Mouse (Mus musculus) intestine, embryonic 14.5 days (tissue): Measurements from ENCODE around the gene Igf1. TPM values are rescaled to one million over a fixed set of nuclear protein-coding genes. Genes with fewer than 3 reads are reported as not detected.
A peak's percentile ranks its signal among the peaks of the same experiment; 100 is the strongest.

Experiments used
- ATAC-seq: fragments of 200-750 bp; cut with Nextera tagmentation; replicated peaks from 2 replicates; pipeline ENCODE4 v1.8.0; 2017; ENCODE audit warnings: low read depth, moderate number of reproducible peaks, moderate TSS enrichment, moderate library complexity; ENCODE audit not compliant: low FRiP score, low TSS enrichment
- DNase-seq: peaks from one replicate; pipeline ENCODE4 v3.0.0-alpha.2; 2018; ENCODE audit warnings: low spot score
- H3K27ac ChIP-seq: fragments of 300-500 bp; sonication (generic); 2 replicates; pipeline ENCODE4 v1.5.1; 2014; ENCODE audit warnings: low read depth, mild to moderate bottlenecking, control low read depth
- H3K27me3 ChIP-seq: fragments of 300-500 bp; sonication (generic); replicated peaks from 2 replicates; pipeline ENCODE4 v1.6.1; 2014; ENCODE audit warnings: low read length, control low read depth; ENCODE audit not compliant: control insufficient read depth, insufficient read depth
- H3K36me3 ChIP-seq: fragments of 300-500 bp; sonication (generic); 2 replicates; pipeline ENCODE4 v1.6.1; 2014; ENCODE audit warnings: low read length, control low read depth; ENCODE audit not compliant: control insufficient read depth, insufficient read depth
- H3K4me1 ChIP-seq: fragments of 300-500 bp; sonication (generic); replicated peaks from 2 replicates; pipeline ENCODE4 v1.6.1; 2014; ENCODE audit warnings: low read length, control low read depth, mixed read lengths; ENCODE audit not compliant: control insufficient read depth, insufficient read depth
- H3K4me2 ChIP-seq: fragments of 300-500 bp; sonication (generic); 2 replicates; pipeline ENCODE4 v1.6.1; 2014; ENCODE audit warnings: low read length
- H3K4me3 ChIP-seq: fragments of 300-500 bp; sonication (generic); 2 replicates; pipeline ENCODE4 v1.5.1; 2014; ENCODE audit warnings: low read depth, low read length, control low read depth, mixed read lengths
- H3K9ac ChIP-seq: fragments of 300-500 bp; sonication (generic); 2 replicates; pipeline ENCODE4 v1.6.1; 2014; ENCODE audit warnings: mild to moderate bottlenecking, low read length
- H3K9me3 ChIP-seq: fragments of 300-500 bp; sonication (generic); 2 replicates; pipeline ENCODE4 v1.6.1; 2016; ENCODE audit warnings: low read length, control low read depth; ENCODE audit not compliant: control insufficient read depth
- WGBS: fragments of 180-500 bp; shearing (Covaris S2); extraction: QIAGEN DNeasy Blood & Tissue Kit; methylation state at CpG from one replicate; pipeline ENCODE4 v1.1.7; 2014; 5-methylcytosine and 5-hydroxymethylcytosine counted together
- polyA plus RNA-seq: library from polyadenylated mRNA; unstranded; fragments of >200 nt; fragmentation: Nextera tagmentation; extraction: Ambion mirVana; gene quantifications from 2 replicates; pipeline ENCODE4 v1.2.1, GENCODE M21; 2014

Igf1 gene
- polyA plus RNA-seq, 1 experiment from 2014 or later = 49.9 TPM

DNA sequence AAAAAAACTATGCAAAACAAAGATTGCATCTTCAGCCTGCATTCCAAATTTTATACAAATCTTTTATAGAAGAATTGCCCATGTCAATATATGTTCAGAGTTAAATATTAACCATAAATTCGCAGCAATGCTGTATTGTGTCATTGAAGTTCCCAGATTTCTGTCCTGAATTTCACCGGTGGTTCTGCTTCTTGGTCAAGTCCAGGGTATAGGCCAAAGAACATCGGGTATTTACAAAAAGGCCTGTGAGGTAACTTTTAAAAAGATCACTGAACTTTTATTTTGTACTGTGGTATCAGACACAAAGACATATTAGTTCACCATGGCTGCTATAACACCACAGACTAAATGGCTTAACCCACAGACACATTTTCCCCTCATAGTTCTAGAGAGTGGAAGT lies 57.7 kb downstream of the Igf1 start:
- no peaks in the 10 kb centered on the region for H3K9me3 ChIP-seq
- no peak overlapping the region for H3K27ac ChIP-seq
- no peaks in the 10 kb centered on the region for H3K27me3 ChIP-seq
- H3K9ac ChIP-seq = no peak overlapping the region
- no peak for DNase-seq
- no peaks in the 10 kb centered on the region for H3K36me3 ChIP-seq
- WGBS = 72% methylated on average over 3 of the region's 3 CpGs
- no peak overlapping the region for H3K4me3 ChIP-seq
- no peak for ATAC-seq
- no peaks in the 10 kb centered on the region for H3K4me1 ChIP-seq
- H3K4me2 ChIP-seq = no peak overlapping the region

GRCm38 (mm10) chr10:87922263-87922662 lies 64.2 kb downstream of the Igf1 start:
- 94% methylated on average over 3 of the region's 3 CpGs for WGBS

DNA sequence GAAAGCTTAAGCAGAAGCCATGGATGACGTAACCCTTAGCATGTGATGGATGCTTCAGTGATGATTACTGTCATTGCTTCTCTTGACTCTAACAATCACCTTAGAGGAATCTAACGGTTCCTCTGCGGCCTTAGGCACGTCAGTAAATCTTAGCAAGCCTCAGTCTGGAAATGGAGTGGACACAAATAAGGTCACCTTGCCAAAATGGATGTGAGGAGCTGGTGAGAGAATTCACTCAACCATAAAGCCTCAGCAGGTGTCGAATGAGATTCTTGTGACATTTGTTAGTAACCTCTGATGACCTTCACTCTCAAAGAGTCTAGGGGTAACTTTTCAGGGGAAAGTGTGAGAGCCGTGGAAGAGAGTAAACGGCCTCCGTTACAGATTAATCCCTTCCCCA lies 68.5 kb downstream of the Igf1 start:
- peaks cover 4% of the 10 kb centered on the region; the same call in 1 of the 2 replicates for H3K4me1 ChIP-seq
- no peaks in the 10 kb centered on the region for H3K27me3 ChIP-seq
- no peaks in the 10 kb centered on the region for H3K9me3 ChIP-seq
- DNase-seq = no peak
- no peak overlapping the region for H3K4me2 ChIP-seq
- H3K36me3 ChIP-seq = no peaks in the 10 kb centered on the region
- H3K4me3 ChIP-seq = no peak overlapping the region
- H3K9ac ChIP-seq = no peak overlapping the region
- 61% methylated on average over 8 of the region's 8 CpGs for WGBS
- no peak overlapping the region for H3K27ac ChIP-seq
- ATAC-seq = no peak

More at GRCm38 (mm10) chr10:87922263-87922662, 64.2 kb downstream of the Igf1 start:
- DNase-seq (no peak), ATAC-seq (no peak)
- no peak overlapping the region for H3K4me2 ChIP-seq
- no peaks in the 10 kb centered on the region for H3K9me3 ChIP-seq
- no peaks in the 10 kb centered on the region for H3K27me3 ChIP-seq
- H3K4me3 ChIP-seq = no peak overlapping the region
- no peak overlapping the region for H3K27ac ChIP-seq
- no peaks in the 10 kb centered on the region for H3K36me3 ChIP-seq
- no peak overlapping the region for H3K9ac ChIP-seq
- peaks cover 4% of the 10 kb centered on the region; the same call in 1 of the 2 replicates for H3K4me1 ChIP-seq

DNA sequence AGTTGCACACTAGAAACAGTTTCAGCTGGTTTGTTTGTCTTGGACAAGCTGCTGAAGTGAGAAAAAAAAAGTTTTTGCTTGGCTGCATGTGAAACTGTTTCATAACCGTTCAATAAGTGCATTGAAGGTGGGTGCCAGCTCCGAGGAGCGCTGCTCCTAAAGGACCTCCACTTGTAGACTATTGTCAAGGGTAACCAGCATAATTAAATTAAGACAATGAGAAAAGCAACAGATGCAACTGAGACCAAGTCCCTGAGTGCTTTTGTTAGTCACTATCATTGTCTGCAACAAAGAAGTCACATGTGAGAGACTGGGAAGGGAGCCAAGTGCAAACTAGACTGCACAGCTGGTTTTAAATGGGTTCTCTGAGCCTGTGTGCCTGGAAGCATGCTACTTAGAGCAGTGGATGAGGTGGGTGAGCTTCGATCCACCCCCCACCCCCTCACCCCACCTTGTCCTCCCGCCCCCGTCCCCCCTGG lies 69.1 kb downstream of the Igf1 start:
- H3K4me1 ChIP-seq = peaks cover 4% of the 10 kb centered on the region; the same call in 1 of the 2 replicates
- H3K27ac ChIP-seq = no peak overlapping the region; the same call in 1 of the 2 replicates
- DNase-seq (peak; percentile 50), ATAC-seq (no peak)
- H3K36me3 ChIP-seq = no peaks in the 10 kb centered on the region
- no peak overlapping the region for H3K9ac ChIP-seq
- H3K4me2 ChIP-seq = no peak overlapping the region
- H3K4me3 ChIP-seq = no peak overlapping the region
- H3K27me3 ChIP-seq = no peaks in the 10 kb centered on the region
- no peaks in the 10 kb centered on the region for H3K9me3 ChIP-seq
- 60% methylated on average over 6 of the region's 6 CpGs for whole genome bisulfite sequencing

GRCm38 (mm10) chr10:87948192-87948591 lies 90.1 kb downstream of the Igf1 start:
- Histone ChIP-seq H3K4me3 (no peak overlapping the region), H3K27ac (no peak overlapping the region), H3K4me1 (no peaks in the 10 kb centered on the region), H3K27me3 (no peaks in the 10 kb centered on the region), H3K36me3 (no peaks in the 10 kb centered on the region), H3K9me3 (no peaks in the 10 kb centered on the region), H3K4me2 (no peak overlapping the region), H3K9ac (no peak overlapping the region)
- ATAC-seq (no peak), DNase-seq (no peak)
- 92% methylated on average over 4 of the region's 4 CpGs for WGBS

DNA sequence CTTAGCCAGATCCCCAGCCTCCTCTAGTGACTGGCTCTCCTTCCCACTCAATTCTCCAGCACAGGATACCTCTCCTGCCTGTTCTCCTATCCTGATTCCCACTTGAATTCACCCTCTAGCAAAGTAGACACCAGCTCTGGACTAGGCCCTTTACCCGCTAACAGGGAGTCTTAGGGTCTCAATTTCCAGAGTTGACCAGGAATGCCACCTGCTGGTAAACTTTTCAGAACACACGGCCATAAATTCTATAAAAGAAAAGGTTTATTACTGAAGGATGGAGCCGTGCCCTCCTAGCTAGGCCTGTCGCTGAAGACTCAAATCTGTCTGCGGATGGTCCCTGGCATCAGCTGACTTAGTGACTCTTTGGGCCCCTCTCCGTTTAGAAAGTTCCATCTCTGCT lies 113.5 kb downstream of the Igf1 start:
- WGBS = 51% methylated on average over 6 of the region's 6 CpGs

GRCm38 (mm10) chr10:87973911-87974631 lies 116.0 kb downstream of the Igf1 start:
- no peaks in the 10 kb centered on the region for H3K27me3 ChIP-seq
- no peaks in the 10 kb centered on the region for H3K36me3 ChIP-seq
- no peaks in the 10 kb centered on the region for H3K4me1 ChIP-seq
- H3K9me3 ChIP-seq = no peaks in the 10 kb centered on the region
- no peak overlapping the region for H3K9ac ChIP-seq
- H3K27ac ChIP-seq = no peak overlapping the region
- DNase-seq = no peak
- 64% methylated on average over 4 of the region's 4 CpGs for WGBS
- ATAC-seq = no peak
- H3K4me3 ChIP-seq = no peak overlapping the region
- no peak overlapping the region for H3K4me2 ChIP-seq

More for the DNA sequence above, 113.5 kb downstream of the Igf1 start:
- Histone ChIP-seq H3K4me3 (no peak overlapping the region), H3K27ac (no peak overlapping the region), H3K9ac (no peak overlapping the region), H3K36me3 (no peaks in the 10 kb centered on the region), H3K4me2 (no peak overlapping the region), H3K27me3 (no peaks in the 10 kb centered on the region), H3K4me1 (no peaks in the 10 kb centered on the region), H3K9me3 (no peaks in the 10 kb centered on the region)
- ATAC-seq = no peak
- DNase-seq = no peak

DNA sequence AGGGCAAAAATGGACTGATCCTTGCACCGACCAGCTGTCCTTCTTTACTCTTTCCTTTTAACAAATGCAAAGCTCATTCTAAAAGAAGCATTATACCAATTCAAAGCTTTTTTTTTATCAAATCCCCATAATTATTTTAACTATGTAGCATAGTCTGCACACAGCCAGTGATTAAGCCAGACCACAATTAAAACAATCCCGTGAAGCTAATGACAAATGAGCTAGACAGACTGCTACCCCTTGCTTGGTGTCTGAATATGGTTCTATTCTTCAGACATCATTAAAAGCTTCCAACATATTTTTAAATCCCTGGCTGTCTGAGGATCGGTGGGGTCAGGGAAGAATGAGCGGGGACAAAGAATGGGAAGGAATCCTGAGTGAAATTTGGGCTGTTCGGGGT lies 127.3 kb downstream of the Igf1 start:
- no peak for ATAC-seq
- 89% methylated on average over 5 of the region's 5 CpGs for WGBS

GRCm38 (mm10) chr10:87986201-87986600 lies 128.1 kb downstream of the Igf1 start:
- Histone ChIP-seq H3K9me3 (no peaks in the 10 kb centered on the region), H3K4me3 (no peak overlapping the region), H3K36me3 (no peaks in the 10 kb centered on the region), H3K4me2 (no peak overlapping the region), H3K9ac (no peak overlapping the region), H3K27me3 (no peaks in the 10 kb centered on the region), H3K4me1 (no peaks in the 10 kb centered on the region), H3K27ac (no peak overlapping the region)
- DNase-seq (no peak), ATAC-seq (no peak)
- WGBS = 61% methylated on average over 3 of the region's 3 CpGs

More for the DNA sequence above, 127.3 kb downstream of the Igf1 start:
- Histone ChIP-seq H3K9ac (no peak overlapping the region), H3K9me3 (no peaks in the 10 kb centered on the region), H3K27ac (no peak overlapping the region), H3K36me3 (no peaks in the 10 kb centered on the region), H3K4me1 (no peaks in the 10 kb centered on the region), H3K27me3 (no peaks in the 10 kb centered on the region), H3K4me2 (no peak overlapping the region), H3K4me3 (no peak overlapping the region)
- DNase-seq = no peak
